Mouse (Mus musculus): ENCODE measurements around the gene Lamb2.

The Lamb2 gene

GRCm38 (mm10) chr9:108491286-108491580 is 11.7 kb downstream of the Lamb2 start:
- DNase-seq (ENCODE audit: low read depth, low spot score): no peak

- no peak for DNase-seq (ENCODE audit: low read depth, low spot score)
Measured at GRCm38 (mm10) chr9:108492043-108492750, 12.7 kb downstream of the Lamb2 start.

GRCm38 (mm10) chr9:108493246-108493645 is 13.7 kb downstream of the Lamb2 start:
- DNase-seq (ENCODE audit: low read depth, low spot score): no peak

- no peak for DNase-seq (ENCODE audit: low read depth, low spot score)
Measured at GRCm38 (mm10) chr9:108494146-108494825, 14.8 kb downstream of the Lamb2 start.

- no peak for DNase-seq (ENCODE audit: low read depth, low spot score)
Measured at GRCm38 (mm10) chr9:108494905-108495304, 15.4 kb downstream of the Lamb2 start.

- DNase-seq (ENCODE audit: low read depth, low spot score): no peak
Measured at GRCm38 (mm10) chr9:108499231-108499630, 19.7 kb downstream of the Lamb2 start.

GRCm38 (mm10) chr9:108499943-108500342 is 20.4 kb downstream of the Lamb2 start:
- DNase-seq (ENCODE audit: low read depth, low spot score): no peak

GRCm38 (mm10) chr9:108506901-108507300 is 27.4 kb downstream of the Lamb2 start:
- no peak for DNase-seq (ENCODE audit: low read depth, low spot score)

- peak; percentile 97 for DNase-seq (ENCODE audit: low read depth, low spot score)
Measured at GRCm38 (mm10) chr9:108507619-108508434, 28.3 kb downstream of the Lamb2 start, which contains the start of gene Qars. Qars (plus strand) TSS chr9:108507706.

- DNase-seq (ENCODE audit: low read depth, low spot score): no peak
Measured at GRCm38 (mm10) chr9:108508776-108509175, 29.2 kb downstream of the Lamb2 start.

- peak; percentile 95 for DNase-seq (ENCODE audit: low read depth, low spot score)
Measured at GRCm38 (mm10) chr9:108516380-108517251, 37.1 kb downstream of the Lamb2 start, which contains the start of gene Qrich1. Qrich1 (plus strand) TSS chr9:108516806.

- DNase-seq (ENCODE audit: low read depth, low spot score): peak; percentile 58
Measured at GRCm38 (mm10) chr9:108517253-108517930, 37.9 kb downstream of the Lamb2 start.

- DNase-seq (ENCODE audit: low read depth, low spot score): peak; percentile 64
Measured at GRCm38 (mm10) chr9:108517931-108518332, 38.4 kb downstream of the Lamb2 start.

- DNase-seq (ENCODE audit: low read depth, low spot score): no peak
Measured at GRCm38 (mm10) chr9:108521604-108522003, 42.1 kb downstream of the Lamb2 start.

- DNase-seq (ENCODE audit: low read depth, low spot score): no peak
Measured at GRCm38 (mm10) chr9:108523341-108523740, 43.8 kb downstream of the Lamb2 start.

- DNase-seq (ENCODE audit: low read depth, low spot score): no peak
Measured at GRCm38 (mm10) chr9:108525400-108525799, 45.9 kb downstream of the Lamb2 start.

GRCm38 (mm10) chr9:108530954-108531353 is 51.4 kb downstream of the Lamb2 start:
- no peak for DNase-seq (ENCODE audit: low read depth, low spot score)

- DNase-seq (ENCODE audit: low read depth, low spot score): no peak
Measured at GRCm38 (mm10) chr9:108531496-108531895, 52.0 kb downstream of the Lamb2 start.

All from telencephalon, adult 2 months (tissue).